20 mouse cellular contexts compared by ENCODE assay signal in genomic region chr9:123438223-123438622, GRCm38 (mm10). TPM values are rescaled to one million over a fixed set of nuclear protein-coding genes. Genes with fewer than 3 reads are reported as not detected.
DNase-seq lines count a peak whose midpoint lies in the region; ATAC-seq and TF ChIP-seq lines count a peak whose summit lies in the region.
"Had no signal": no experiment of that assay in that cellular context is flagged by ENCODE, and none has a peak within 500 bp of the region (broad histone marks: within the 10 kb centered on the region; RNA-seq: fewer than 3 reads in every experiment).

No protein-coding gene starts in this region.

- no peaks in the 10 kb centered on the region for H3K27me3 ChIP-seq in forebrain, postnatal 0 days (ENCODE audit: insufficient read depth, low read length)
- no peaks in the 10 kb centered on the region for H3K27me3 ChIP-seq in forebrain, embryonic 13.5 days
- no peaks in the 10 kb centered on the region for H3K27me3 ChIP-seq in midbrain, embryonic 14.5 days (ENCODE audit: control insufficient read depth, insufficient read depth, low read length)
- H3K27me3 ChIP-seq in hindbrain, postnatal 0 days (ENCODE audit: insufficient read depth, low read length), result no peaks in the 10 kb centered on the region
- H3K27me3 ChIP-seq: limb, embryonic 15.5 days had no signal

- H3K4me2 ChIP-seq in forebrain, postnatal 0 days (ENCODE audit: low read depth), result no peak overlapping the region
- H3K4me2 ChIP-seq in forebrain, embryonic 13.5 days, result no peak overlapping the region
- no peak overlapping the region for H3K4me2 ChIP-seq in midbrain, embryonic 14.5 days (ENCODE audit: low read length)
- no peak overlapping the region for H3K4me2 ChIP-seq in hindbrain, postnatal 0 days (ENCODE audit: low read depth, low read length)
- H3K4me2 ChIP-seq: limb, embryonic 15.5 days; midbrain, embryonic 11.5 days had no signal

- H3K9me3 ChIP-seq in forebrain, postnatal 0 days (ENCODE audit: low read length), result no peaks in the 10 kb centered on the region
- no peaks in the 10 kb centered on the region for H3K9me3 ChIP-seq in forebrain, embryonic 13.5 days (replicated peaks)
- no peaks in the 10 kb centered on the region for H3K9me3 ChIP-seq in midbrain, embryonic 14.5 days (ENCODE audit: control insufficient read depth, low read length)
- no peaks in the 10 kb centered on the region for H3K9me3 ChIP-seq in hindbrain, postnatal 0 days (ENCODE audit: low read length)
- H3K9me3 ChIP-seq: heart, embryonic 10.5 days; limb, embryonic 15.5 days had no signal

- no peak overlapping the region for H3K4me3 ChIP-seq in forebrain, postnatal 0 days (ENCODE audit: low read depth, low read length)
- no peak overlapping the region for H3K4me3 ChIP-seq in forebrain, embryonic 13.5 days
- H3K4me3 ChIP-seq in midbrain, embryonic 14.5 days (replicated peaks; ENCODE audit: low read depth, low read length), result no peak overlapping the region
- no peak overlapping the region for H3K4me3 ChIP-seq in hindbrain, postnatal 0 days (ENCODE audit: low read length)
- H3K4me3 ChIP-seq: heart, embryonic 10.5 days; limb, embryonic 15.5 days had no signal

- TF ChIP-seq CTCF in forebrain, postnatal 0 days (IDR thresholded peaks at IDR 0.05; ENCODE audit: low read depth), result no peak
- no peak for TF ChIP-seq CTCF in hindbrain, postnatal 0 days (IDR thresholded peaks at IDR 0.05; ENCODE audit: low read depth)

- H3K36me3 ChIP-seq in forebrain, postnatal 0 days (ENCODE audit: insufficient read depth), result peaks cover 24% of the 10 kb centered on the region
- peaks cover 40% of the 10 kb centered on the region for H3K36me3 ChIP-seq in forebrain, embryonic 13.5 days (ENCODE audit: poor library complexity, severe bottlenecking)
- H3K36me3 ChIP-seq in midbrain, embryonic 14.5 days (ENCODE audit: control insufficient read depth, insufficient read depth, low read length), result peaks cover 43% of the 10 kb centered on the region
- peaks cover 18% of the 10 kb centered on the region for H3K36me3 ChIP-seq in hindbrain, postnatal 0 days (ENCODE audit: insufficient read depth, low read length)

- WGBS in forebrain, postnatal 0 days, result 65% methylated on average over 2 of the region's 2 CpGs
- WGBS in forebrain, embryonic 13.5 days, result 78% methylated on average over 2 of the region's 2 CpGs
- WGBS in midbrain, embryonic 14.5 days, result 64% methylated on average over 2 of the region's 2 CpGs
- 62% methylated on average over 2 of the region's 2 CpGs for WGBS in hindbrain, postnatal 0 days

- peak overlapping the region; percentile 18; the same call in 1 of the 2 replicates for H3K9ac ChIP-seq in forebrain, postnatal 0 days
- H3K9ac ChIP-seq in forebrain, embryonic 13.5 days, result no peak overlapping the region
- no peak overlapping the region for H3K9ac ChIP-seq in midbrain, embryonic 14.5 days (replicated peaks; ENCODE audit: low read length)
- no peak overlapping the region for H3K9ac ChIP-seq in hindbrain, postnatal 0 days (replicated peaks; ENCODE audit: low read length)
- H3K9ac ChIP-seq: limb, embryonic 15.5 days had no signal

- no peaks in the 10 kb centered on the region for H3K4me1 ChIP-seq in forebrain, postnatal 0 days (ENCODE audit: insufficient read depth)
- no peaks in the 10 kb centered on the region for H3K4me1 ChIP-seq in forebrain, embryonic 13.5 days
- H3K4me1 ChIP-seq in midbrain, embryonic 14.5 days (ENCODE audit: control insufficient read depth, insufficient read depth, low read length), result no peaks in the 10 kb centered on the region
- no peaks in the 10 kb centered on the region for H3K4me1 ChIP-seq in hindbrain, postnatal 0 days (ENCODE audit: insufficient read depth, low read length)
- H3K4me1 ChIP-seq: heart, embryonic 10.5 days had no signal

- no peak overlapping the region for H3K27ac ChIP-seq in forebrain, postnatal 0 days (ENCODE audit: low read depth, low read length)
- no peak overlapping the region for H3K27ac ChIP-seq in forebrain, embryonic 13.5 days
- H3K27ac ChIP-seq in midbrain, embryonic 14.5 days (replicated peaks; ENCODE audit: low read depth, low read length), result no peak overlapping the region
- no peak overlapping the region for H3K27ac ChIP-seq in hindbrain, postnatal 0 days
- H3K27ac ChIP-seq: heart, embryonic 10.5 days; limb, embryonic 15.5 days; stomach, postnatal 0 days had no signal

- no peak for DNase-seq in forebrain, postnatal 0 days
- DNase-seq in right cerebral cortex, adult 18-20 months, result peak; percentile 71
- DNase-seq in right cerebral cortex, postnatal 4 days, result no peak
- peak; percentile 68 to 72 for DNase-seq in right cerebral cortex, adult 2 months (ENCODE audit: low spot score in 2 of 2)
- DNase-seq in midbrain, embryonic 14.5 days, result no peak
- DNase-seq in hindbrain, postnatal 0 days (ENCODE audit: low spot score), result no peak
- no peak for DNase-seq in MN1 (ENCODE audit: low spot score)
- DNase-seq: adrenal gland, postnatal 36 days; cerebellum, adult 18-20 months; kidney, adult 8-10 months; kidney, postnatal 14 days; layer of hippocampus, postnatal 36 days; thymus, postnatal 25 days had no signal

- ATAC-seq in forebrain, postnatal 0 days, result no peak
- ATAC-seq in forebrain, embryonic 13.5 days, result no peak
- no peak for ATAC-seq in midbrain, embryonic 14.5 days (ENCODE audit: low FRiP score, low TSS enrichment)
- no peak for ATAC-seq in hindbrain, postnatal 0 days
- ATAC-seq: CD4-positive, CD25-positive, alpha-beta regulatory T cell, adult 4 months; lung, postnatal 0 days had no signal

RNA-seq across cellular contexts. Expression of gene Limd1, which starts 40.3 kb away (rescaled TPM):
- 16.3 and 23.8 TPM in 2 replicates for total RNA-seq in forebrain, postnatal 0 days (2014; rRNA removed)
- 8.8 and 9.1 TPM in 2 replicates for polyA plus RNA-seq in forebrain, postnatal 0 days (2015; fragmentation: Nextera tagmentation; extraction: Ambion mirVana)
- polyA plus RNA-seq in forebrain, embryonic 13.5 days (2015; fragmentation: Nextera tagmentation; extraction: Ambion mirVana), result 28.0 and 31.5 TPM in 2 replicates
- 11.8 and 16.4 TPM in 2 replicates for polyA plus RNA-seq in midbrain, embryonic 14.5 days (2014; fragmentation: Nextera tagmentation; extraction: Ambion mirVana)
- 29.7 and 30.3 TPM in 2 replicates for total RNA-seq in hindbrain, postnatal 0 days (2014; rRNA removed)
- 11.1 and 11.4 TPM in 2 replicates for polyA plus RNA-seq in hindbrain, postnatal 0 days (2015; fragmentation: Nextera tagmentation; extraction: Ambion mirVana)

Comparison
In these comparisons a context has a peak if more than half of its experiments do, and no peak if none do; other contexts are left out.
1. DNase-seq: peak in right cerebral cortex, adult 18-20 months (single experiment) and right cerebral cortex, adult 2 months (2 of 2); none in forebrain, postnatal 0 days (single experiment), right cerebral cortex, postnatal 4 days (single experiment), midbrain, embryonic 14.5 days (single experiment), hindbrain, postnatal 0 days (single experiment) and MN1 (single experiment).